Mouse (Mus musculus): Measurements from ENCODE around the gene Exosc1.
"Not testable (repeated sequence)": the region's sequence is repeated elsewhere in the genome, so short reads cannot be mapped to it uniquely, and the experiment has no call there.

The Exosc1 gene

DNA sequence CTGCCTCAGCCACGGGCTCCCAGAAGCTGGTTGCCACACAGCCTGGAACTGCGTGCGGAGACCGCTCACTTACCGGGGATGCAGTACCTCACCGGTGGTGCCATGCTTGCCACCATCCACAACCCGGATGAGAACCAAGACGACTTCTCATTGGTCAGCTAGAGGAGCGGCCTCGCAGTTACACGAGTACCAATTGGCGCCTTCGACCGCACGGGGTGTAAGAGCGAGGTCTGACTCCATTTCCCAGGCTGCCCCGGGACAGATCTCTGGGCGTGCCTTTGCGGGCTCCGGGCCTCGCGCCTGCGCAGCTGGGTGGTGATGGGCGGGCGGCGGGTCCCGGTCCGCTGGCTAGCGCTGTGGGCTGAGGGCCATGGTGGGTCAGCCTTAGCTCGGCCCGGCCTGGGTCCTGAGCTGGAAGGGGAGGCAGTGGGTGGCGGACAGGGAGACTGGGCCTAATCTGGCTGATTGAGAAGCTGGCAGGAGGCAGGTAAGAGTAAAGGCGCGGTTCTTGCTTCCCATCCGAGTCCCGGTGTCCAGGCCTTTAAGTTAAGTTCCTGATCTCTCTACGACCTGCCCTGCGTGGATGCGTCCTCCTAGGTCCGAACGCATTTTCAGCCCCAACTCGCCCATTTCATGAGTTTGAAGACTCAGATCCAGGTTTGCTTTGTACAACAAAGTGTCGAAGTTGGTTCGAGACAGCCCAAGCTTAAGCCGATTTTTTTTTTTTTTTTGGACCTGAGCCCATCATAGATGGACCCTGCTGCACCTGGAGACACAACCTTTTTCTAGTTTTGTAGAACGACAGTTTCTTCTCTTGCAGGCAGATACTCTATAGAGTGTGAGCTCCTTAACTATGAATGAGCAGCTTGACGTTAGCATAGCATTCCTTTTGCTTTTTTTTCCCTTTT lies at the start of gene Exosc1, which contains the start of gene Zdhhc16:
Exosc1 (minus strand) TSS at position 245 of the 908 bp plus-strand sequence.
Zdhhc16 (plus strand) TSS at position 302 of the 908 bp plus-strand sequence.
- peak; percentile 99 for DNase-seq (ENCODE audit: low spot score in 2 of 2)

- no peak for DNase-seq (ENCODE audit: low spot score in 2 of 2)
Measured at GRCm38 (mm10) chr19:41982791-41983150, 49.5 kb upstream of the Exosc1 start.

- peak in 1 of 2 experiments; percentile 16 for DNase-seq (ENCODE audit: low spot score in 2 of 2)
Measured at GRCm38 (mm10) chr19:41981931-41982790, 48.9 kb upstream of the Exosc1 start.

- no peak for DNase-seq (ENCODE audit: low spot score in 2 of 2)
Measured at GRCm38 (mm10) chr19:41981595-41981927, 48.3 kb upstream of the Exosc1 start, which contains the start of gene Ubtd1. Ubtd1 (plus strand) TSS chr19:41981763.

- peak; percentile 99 for DNase-seq (ENCODE audit: low spot score in 2 of 2)
Measured at GRCm38 (mm10) chr19:41980819-41981594, 47.8 kb upstream of the Exosc1 start, which contains the start of gene Mms19. Mms19 (minus strand) TSS chr19:41981157.

GRCm38 (mm10) chr19:41980422-41980818 lies 47.2 kb upstream of the Exosc1 start:
- no peak for DNase-seq (ENCODE audit: low spot score in 2 of 2)

DNA sequence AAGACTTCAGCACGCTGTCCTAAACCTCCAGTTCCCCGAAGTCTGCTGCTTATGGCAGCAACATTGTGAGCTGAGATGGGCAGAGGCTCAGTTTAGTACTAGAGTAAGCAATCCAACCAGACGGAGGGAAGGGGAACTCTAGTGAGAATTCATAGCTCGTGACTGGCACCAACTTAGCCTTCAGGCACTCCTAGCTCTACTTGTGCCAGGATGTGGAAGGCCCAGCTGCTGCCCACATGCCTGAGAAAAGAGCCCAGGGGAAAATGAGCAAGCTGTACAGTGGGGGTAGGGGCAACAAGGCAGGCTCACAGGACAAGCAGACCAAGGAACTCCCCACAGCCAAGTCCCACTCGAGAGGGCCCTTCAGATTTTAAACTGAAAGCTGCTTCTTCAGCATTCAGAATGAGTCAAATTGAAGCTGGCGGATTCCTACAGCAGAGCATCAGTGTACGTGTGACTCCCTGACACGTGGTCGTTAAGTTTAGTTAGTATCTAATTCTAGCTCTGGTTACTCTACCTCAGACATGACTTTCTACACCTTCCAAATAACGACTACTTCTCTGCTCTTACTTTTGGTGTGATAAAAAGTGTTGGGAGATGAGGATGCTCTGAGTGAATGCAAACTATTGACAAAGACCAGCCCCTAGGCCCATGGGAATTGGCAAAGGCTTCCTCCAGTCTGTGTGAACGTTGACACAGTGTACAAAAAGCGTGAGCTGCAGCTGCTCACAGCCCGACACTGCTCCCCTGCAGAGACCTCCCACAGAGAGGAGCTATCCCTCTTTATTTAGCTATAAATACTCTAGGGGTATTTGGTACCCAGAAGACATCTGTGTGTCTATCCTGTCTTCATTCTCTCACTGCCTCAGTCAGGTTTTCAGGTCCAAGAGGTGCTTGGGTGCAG lies 40.9 kb upstream of the Exosc1 start:
- peak; percentile 29 to 42 for DNase-seq (ENCODE audit: low spot score in 2 of 2)

DNA sequence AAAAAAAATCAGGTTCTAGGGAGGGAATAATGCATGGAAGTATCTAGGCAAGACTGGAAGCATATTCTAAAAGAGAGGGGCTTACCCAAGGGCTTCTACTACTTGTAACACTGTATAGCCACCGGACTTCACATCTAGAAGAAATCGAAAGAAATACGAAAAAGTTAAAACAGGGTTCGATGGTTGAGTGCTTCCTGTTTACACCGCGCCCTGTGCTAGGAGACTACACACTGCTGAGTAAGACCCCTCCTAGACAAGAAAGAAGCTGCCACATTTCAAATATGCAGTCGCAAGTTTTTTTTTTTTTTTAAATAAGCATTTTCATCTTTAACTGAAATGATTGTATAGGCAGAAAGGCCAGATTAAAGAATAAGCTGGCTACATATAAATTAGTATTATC lies 36.4 kb upstream of the Exosc1 start:
- DNase-seq (ENCODE audit: low spot score in 2 of 2) = no peak

GRCm38 (mm10) chr19:41953574-41953973 lies 20.4 kb upstream of the Exosc1 start:
- peak in 1 of 2 experiments; percentile 20 for DNase-seq (ENCODE audit: low spot score in 2 of 2)

DNA sequence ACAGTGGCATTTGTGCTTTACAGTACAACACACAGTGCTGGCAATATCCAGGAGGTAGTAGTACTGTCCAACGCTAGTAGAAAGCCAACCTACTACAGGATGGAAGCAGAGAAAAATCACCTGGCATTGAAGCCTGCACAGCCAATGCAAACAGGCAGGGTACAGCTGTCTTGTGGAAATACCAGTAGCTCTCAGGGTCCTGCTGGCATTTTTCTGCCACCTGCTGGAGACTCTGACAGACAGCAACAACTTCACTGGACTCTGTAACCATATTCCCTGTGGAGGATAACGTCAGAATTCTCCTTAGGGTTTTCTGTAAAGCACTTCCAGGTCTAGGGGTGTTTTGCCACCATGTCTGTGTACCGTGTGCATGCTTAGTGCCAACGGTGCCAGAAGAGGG lies 19.1 kb upstream of the Exosc1 start:
- DNase-seq (ENCODE audit: low spot score in 2 of 2) = no peak

DNA sequence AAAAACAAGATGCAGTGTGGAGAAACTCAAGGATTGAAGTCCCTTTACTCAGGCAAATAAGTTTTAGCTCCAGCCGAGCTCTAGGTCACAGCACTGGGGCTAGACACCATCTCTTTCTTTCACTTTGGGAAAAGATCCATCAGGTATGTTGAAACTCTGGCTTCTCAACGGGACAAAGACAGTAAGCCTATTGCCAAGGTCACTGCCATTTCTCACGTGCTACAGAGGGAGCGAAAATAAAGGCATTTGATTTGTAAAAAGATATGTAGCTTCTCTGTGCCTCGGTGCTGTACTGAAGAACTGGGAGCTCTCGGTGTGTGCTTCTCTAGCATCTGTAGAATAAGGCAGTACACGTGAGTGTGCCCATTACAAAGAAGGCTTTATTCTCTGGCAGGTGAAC lies 10.6 kb upstream of the Exosc1 start:
- no peak for DNase-seq (ENCODE audit: low spot score in 2 of 2)

GRCm38 (mm10) chr19:41938539-41938938 lies 5.3 kb upstream of the Exosc1 start:
- no peak for DNase-seq (ENCODE audit: low spot score in 2 of 2)

DNA sequence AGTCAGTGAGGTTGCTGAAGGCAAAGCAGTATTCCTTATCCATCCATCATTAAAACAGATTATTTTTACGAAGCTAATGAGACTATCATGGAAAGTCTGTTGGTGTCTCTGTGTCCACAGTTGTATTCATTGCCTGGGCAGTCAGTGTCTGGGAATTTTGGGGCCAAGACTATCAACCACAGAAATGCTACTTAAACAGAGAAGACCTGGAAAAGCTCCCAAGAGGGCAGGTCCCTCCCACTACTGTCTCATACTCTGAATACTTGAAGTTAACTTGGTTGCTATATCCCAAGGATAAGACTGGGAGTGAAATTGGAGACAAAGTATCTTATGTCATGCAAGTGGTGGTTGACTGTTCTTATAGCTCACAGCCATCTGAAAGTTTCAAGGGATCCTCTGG lies 2.7 kb upstream of the Exosc1 start:
- no peak for DNase-seq (ENCODE audit: low spot score in 2 of 2)

DNA sequence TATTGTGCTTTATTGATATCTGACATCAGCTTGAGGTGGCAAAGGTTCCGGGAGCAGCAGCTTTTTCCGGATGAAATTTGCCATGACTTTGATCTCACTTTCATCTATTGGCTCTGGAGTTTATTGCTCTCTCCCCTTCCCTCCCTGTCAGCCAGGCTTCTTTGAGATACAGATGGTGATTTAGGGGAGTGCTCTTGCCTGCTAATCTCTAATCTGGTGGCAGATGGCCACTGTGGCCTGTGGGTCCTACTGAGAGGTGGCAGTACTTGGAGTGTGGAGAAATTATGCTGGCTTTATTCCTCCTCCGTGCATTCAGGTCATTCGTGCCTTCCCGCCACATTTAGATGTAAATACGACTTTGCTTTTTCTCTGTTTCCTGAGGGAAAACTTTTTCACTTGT lies 901 bp upstream of the Exosc1 start:
- DNase-seq (ENCODE audit: low spot score in 2 of 2) = no peak

DNA sequence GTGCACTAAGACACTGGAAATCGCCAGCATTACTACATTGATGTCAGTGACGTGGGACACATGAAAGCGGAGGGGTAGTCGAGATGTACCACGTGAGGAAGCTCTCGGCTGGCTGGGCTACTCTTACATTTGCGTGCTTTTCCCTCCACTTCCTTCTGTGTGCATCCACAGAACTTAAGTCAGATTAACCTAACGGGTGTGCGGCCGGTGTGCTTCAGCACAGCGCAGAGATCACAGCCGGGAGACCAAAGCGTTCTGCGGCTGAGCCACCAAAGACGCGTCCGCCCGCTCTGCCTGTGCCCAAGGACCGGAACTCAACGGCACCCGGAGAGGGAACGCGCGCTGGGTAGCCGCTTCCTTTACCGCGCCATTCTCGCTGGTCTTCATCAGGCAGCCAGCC lies 537 bp downstream of the Exosc1 start:
- DNase-seq (ENCODE audit: low spot score in 2 of 2) = no peak

DNA sequence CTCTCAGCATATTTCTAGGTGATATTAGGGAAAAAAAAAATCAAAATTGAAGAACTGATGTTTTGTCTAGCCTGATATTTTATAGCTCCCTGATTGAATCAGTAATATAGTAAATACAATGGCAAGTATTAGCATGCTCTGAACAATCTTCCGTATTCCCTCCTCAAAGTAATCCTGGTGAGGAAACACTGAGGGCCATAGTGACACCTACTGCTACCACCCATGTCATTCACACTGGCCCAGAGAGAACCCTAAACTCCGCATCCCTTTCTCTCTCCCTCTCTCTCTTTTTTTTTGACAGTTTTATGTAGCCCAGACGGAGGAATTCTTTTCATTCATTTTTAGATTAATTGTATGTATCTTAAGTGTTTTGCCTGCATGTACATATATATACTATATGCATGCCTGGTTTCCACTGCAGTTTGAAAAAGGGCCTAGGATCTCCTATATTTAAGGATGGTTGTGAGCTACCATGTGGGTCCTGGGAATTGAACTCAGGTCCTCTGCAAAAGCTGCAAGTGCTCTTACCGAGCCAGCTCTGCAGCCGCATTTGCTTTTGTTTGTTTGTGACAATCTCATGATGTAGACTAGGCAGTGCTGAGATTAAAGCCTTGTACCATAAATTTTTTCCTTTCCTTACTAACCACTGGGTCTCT lies 12.7 kb downstream of the Exosc1 start:
- DNase-seq (ENCODE audit: low spot score in 2 of 2) = no peak

- DNase-seq (ENCODE audit: low spot score in 2 of 2) = no peak
Measured at GRCm38 (mm10) chr19:41919471-41919870, 13.8 kb downstream of the Exosc1 start.

- DNase-seq (ENCODE audit: low spot score in 2 of 2) = no peak
Measured at GRCm38 (mm10) chr19:41916853-41917252, 16.4 kb downstream of the Exosc1 start.

- DNase-seq (ENCODE audit: low spot score in 2 of 2) = no peak
Measured at GRCm38 (mm10) chr19:41915294-41915693, 17.9 kb downstream of the Exosc1 start.

DNA sequence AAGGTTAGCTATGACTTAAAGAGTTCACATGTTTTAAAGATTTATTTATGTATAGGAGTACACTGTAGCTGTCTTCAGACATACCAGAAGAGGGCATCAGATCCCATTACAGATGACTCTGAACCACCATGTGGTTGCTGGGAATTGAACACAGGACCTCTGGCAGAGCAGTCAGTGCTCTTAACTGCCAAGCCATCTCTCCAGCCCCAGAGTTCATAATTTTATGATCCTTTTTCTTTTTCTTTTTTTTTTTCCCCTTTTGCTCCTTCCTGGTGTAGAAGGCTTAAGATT lies 18.7 kb downstream of the Exosc1 start:
- DNase-seq (ENCODE audit: low spot score in 2 of 2) = not testable (repeated sequence)

Data from right cerebral cortex, postnatal 36 days (tissue).